Mouse (Mus musculus): ENCODE measurements around the gene St7. TPM values are rescaled to one million over a fixed set of nuclear protein-coding genes. Genes with fewer than 3 reads are reported as not detected.

The St7 gene
- polyA plus RNA-seq, 1 experiment = 8.4 TPM

- H3K4me2 ChIP-seq (ENCODE audit: low read depth) = no peak overlapping the region
- H3K27me3 ChIP-seq (ENCODE audit: control insufficient read depth, insufficient read depth, insufficient read length) = no peaks in the 10 kb centered on the region
- no peak overlapping the region for H3K4me3 ChIP-seq
- no peaks in the 10 kb centered on the region for H3K79me2 ChIP-seq (ENCODE audit: control insufficient read depth, insufficient read depth)
- H3ac ChIP-seq (ENCODE audit: control insufficient read depth, insufficient read length) = no peak overlapping the region
- TF ChIP-seq POLR2A (IDR thresholded peaks at IDR 0.05; ENCODE audit: insufficient read length, low read depth) (no peak), MYOD1 (IDR thresholded peaks at IDR 0.05; ENCODE audit: control insufficient read depth in 1 of 3, insufficient read length in 2 of 3, low read depth in 2 of 3) (no peak), USF1 (IDR thresholded peaks at IDR 0.05; ENCODE audit: low read depth) (no peak), CEBPB (IDR thresholded peaks at IDR 0.05; ENCODE audit: insufficient read depth, poor library complexity, severe bottlenecking) (no peak), MYOG (IDR thresholded peaks at IDR 0.05; ENCODE audit: control insufficient read depth in 1 of 3, insufficient read depth in 1 of 3, insufficient read length in 2 of 3, low read depth in 2 of 3) (no peak), TCF3 (IDR thresholded peaks at IDR 0.05; ENCODE audit: insufficient read length, low read depth) (no peak), REST (IDR thresholded peaks at IDR 0.05; ENCODE audit: insufficient read depth, insufficient read length) (no peak)
- H3K36me3 ChIP-seq (ENCODE audit: control insufficient read depth, insufficient read depth) = no peaks in the 10 kb centered on the region
These were observed 143.0 kb downstream of the St7 start for GRCm38 (mm10) chr6:17835693-17836092.

GRCm38 (mm10) chr6:17837676-17838075 is 144.9 kb downstream of the St7 start:
- Histone ChIP-seq H3K36me3 (ENCODE audit: control insufficient read depth, insufficient read depth) (no peaks in the 10 kb centered on the region), H3ac (ENCODE audit: control insufficient read depth, insufficient read length) (no peak overlapping the region), H3K4me3 (no peak overlapping the region), H3K4me2 (ENCODE audit: low read depth) (no peak overlapping the region), H3K79me2 (ENCODE audit: control insufficient read depth, insufficient read depth) (no peaks in the 10 kb centered on the region), H3K27me3 (ENCODE audit: control insufficient read depth, insufficient read depth, insufficient read length) (no peaks in the 10 kb centered on the region)
- TF ChIP-seq E2F4 (IDR thresholded peaks at IDR 0.05; ENCODE audit: insufficient read depth) (no peak), SRF (IDR thresholded peaks at IDR 0.05; ENCODE audit: control insufficient read depth, insufficient read length, low read depth) (no peak), MYOG (IDR thresholded peaks at IDR 0.05; ENCODE audit: control insufficient read depth in 1 of 3, insufficient read depth in 1 of 3, insufficient read length in 2 of 3, low read depth in 2 of 3) (no peak), MAX (IDR thresholded peaks at IDR 0.05; ENCODE audit: low read depth) (no peak), USF1 (IDR thresholded peaks at IDR 0.05; ENCODE audit: low read depth) (no peak), CEBPB (IDR thresholded peaks at IDR 0.05; ENCODE audit: insufficient read depth, poor library complexity, severe bottlenecking) (no peak), MYOD1 (IDR thresholded peaks at IDR 0.05; ENCODE audit: control insufficient read depth in 1 of 3, insufficient read length in 2 of 3, low read depth in 2 of 3) (no peak)

- Histone ChIP-seq H3K79me2 (ENCODE audit: control insufficient read depth, insufficient read depth) (no peaks in the 10 kb centered on the region), H3K4me3 (no peak overlapping the region), H3ac (ENCODE audit: control insufficient read depth, insufficient read length) (no peak overlapping the region), H3K4me2 (ENCODE audit: low read depth) (no peak overlapping the region), H3K27me3 (ENCODE audit: control insufficient read depth, insufficient read depth, insufficient read length) (no peaks in the 10 kb centered on the region), H3K36me3 (ENCODE audit: control insufficient read depth, insufficient read depth) (no peaks in the 10 kb centered on the region)
- TF ChIP-seq MAX (IDR thresholded peaks at IDR 0.05; ENCODE audit: low read depth) (no peak), POLR2A (IDR thresholded peaks at IDR 0.05; ENCODE audit: insufficient read length, low read depth) (no peak), TCF12 (IDR thresholded peaks at IDR 0.05; ENCODE audit: insufficient read depth, poor library complexity, severe bottlenecking) (no peak), CEBPB (IDR thresholded peaks at IDR 0.05; ENCODE audit: insufficient read depth, poor library complexity, severe bottlenecking) (no peak), E2F4 (IDR thresholded peaks at IDR 0.05; ENCODE audit: insufficient read depth) (no peak), TCF3 (IDR thresholded peaks at IDR 0.05; ENCODE audit: insufficient read length, low read depth) (no peak), SRF (IDR thresholded peaks at IDR 0.05; ENCODE audit: control insufficient read depth, insufficient read length, low read depth) (no peak), REST (IDR thresholded peaks at IDR 0.05; ENCODE audit: insufficient read depth, insufficient read length) (no peak), USF1 (IDR thresholded peaks at IDR 0.05; ENCODE audit: low read depth) (no peak), POLR2AphosphoS2 (IDR thresholded peaks at IDR 0.05; ENCODE audit: insufficient read length, low read depth) (no peak), MYOD1 (IDR thresholded peaks at IDR 0.05; ENCODE audit: control insufficient read depth in 1 of 3, insufficient read length in 2 of 3, low read depth in 2 of 3) (no peak), MYOG (IDR thresholded peaks at IDR 0.05; ENCODE audit: control insufficient read depth in 1 of 3, insufficient read depth in 1 of 3, insufficient read length in 2 of 3, low read depth in 2 of 3) (no peak)
These were observed 147.7 kb downstream of the St7 start for GRCm38 (mm10) chr6:17840431-17840830.

GRCm38 (mm10) chr6:17842759-17843158 is 150.0 kb downstream of the St7 start:
- no peak overlapping the region for H3ac ChIP-seq (ENCODE audit: control insufficient read depth, insufficient read length)
- H3K79me2 ChIP-seq (ENCODE audit: control insufficient read depth, insufficient read depth) = no peaks in the 10 kb centered on the region
- no peaks in the 10 kb centered on the region for H3K36me3 ChIP-seq (ENCODE audit: control insufficient read depth, insufficient read depth)
- no peaks in the 10 kb centered on the region for H3K27me3 ChIP-seq (ENCODE audit: control insufficient read depth, insufficient read depth, insufficient read length)
- TF ChIP-seq REST (IDR thresholded peaks at IDR 0.05; ENCODE audit: insufficient read depth, insufficient read length) = no peak
- no peak for TF ChIP-seq MYOD1 (IDR thresholded peaks at IDR 0.05; ENCODE audit: control insufficient read depth in 1 of 3, insufficient read length in 2 of 3, low read depth in 2 of 3)
- no peak for TF ChIP-seq TCF12 (IDR thresholded peaks at IDR 0.05; ENCODE audit: insufficient read depth, poor library complexity, severe bottlenecking)
- no peak for TF ChIP-seq MYOG (IDR thresholded peaks at IDR 0.05; ENCODE audit: control insufficient read depth in 1 of 3, insufficient read depth in 1 of 3, insufficient read length in 2 of 3, low read depth in 2 of 3)
- TF ChIP-seq CEBPB (IDR thresholded peaks at IDR 0.05; ENCODE audit: insufficient read depth, poor library complexity, severe bottlenecking) = no peak
- TF ChIP-seq TCF3 (IDR thresholded peaks at IDR 0.05; ENCODE audit: insufficient read length, low read depth) = no peak
- TF ChIP-seq MAX (IDR thresholded peaks at IDR 0.05; ENCODE audit: low read depth) = no peak
- no peak for TF ChIP-seq USF1 (IDR thresholded peaks at IDR 0.05; ENCODE audit: low read depth)
- no peak for TF ChIP-seq POLR2A (IDR thresholded peaks at IDR 0.05; ENCODE audit: insufficient read length, low read depth)
- TF ChIP-seq POLR2AphosphoS2 (IDR thresholded peaks at IDR 0.05; ENCODE audit: insufficient read length, low read depth) = no peak
- TF ChIP-seq SRF (IDR thresholded peaks at IDR 0.05; ENCODE audit: control insufficient read depth, insufficient read length, low read depth) = no peak
- TF ChIP-seq E2F4 (IDR thresholded peaks at IDR 0.05; ENCODE audit: insufficient read depth) = no peak
- no peak overlapping the region for H3K4me2 ChIP-seq (ENCODE audit: low read depth)
- no peak overlapping the region for H3K4me3 ChIP-seq

- H3ac ChIP-seq (ENCODE audit: control insufficient read depth, insufficient read length) = no peak overlapping the region
- no peak overlapping the region for H3K4me3 ChIP-seq
- H3K79me2 ChIP-seq (ENCODE audit: control insufficient read depth, insufficient read depth) = no peaks in the 10 kb centered on the region
- no peaks in the 10 kb centered on the region for H3K27me3 ChIP-seq (ENCODE audit: control insufficient read depth, insufficient read depth, insufficient read length)
- H3K36me3 ChIP-seq (ENCODE audit: control insufficient read depth, insufficient read depth) = peaks cover 5% of the 10 kb centered on the region
- TF ChIP-seq MYOG (IDR thresholded peaks at IDR 0.05; ENCODE audit: control insufficient read depth in 1 of 3, insufficient read depth in 1 of 3, insufficient read length in 2 of 3, low read depth in 2 of 3) = no peak
- no peak for TF ChIP-seq REST (IDR thresholded peaks at IDR 0.05; ENCODE audit: insufficient read depth, insufficient read length)
- TF ChIP-seq SRF (IDR thresholded peaks at IDR 0.05; ENCODE audit: control insufficient read depth, insufficient read length, low read depth) = no peak
- no peak for TF ChIP-seq MAX (IDR thresholded peaks at IDR 0.05; ENCODE audit: low read depth)
- no peak for TF ChIP-seq USF1 (IDR thresholded peaks at IDR 0.05; ENCODE audit: low read depth)
- no peak overlapping the region for H3K4me2 ChIP-seq (ENCODE audit: low read depth)
These were observed 158.6 kb downstream of the St7 start for GRCm38 (mm10) chr6:17851316-17851715.
